Mouse (Mus musculus) small intestine, adult 10 weeks (tissue): ENCODE measurements around the gene Tas2r130. TPM values are rescaled to one million over a fixed set of nuclear protein-coding genes. Genes with fewer than 3 reads are reported as not detected.

ENCODE experiments used
- polyA plus RNA-seq: library from polyadenylated mRNA; stranded (reverse); fragments of 350-450 nt; fragmentation: Illumina TruSeq; extraction: RNeasy Lipid Tissue Mini Kit (QIAGEN cat#74804); gene quantifications from one replicate; pipeline ENCODE4 v1.2.3, GENCODE M21; 2014; ENCODE audit warnings: low replicate concordance

The Tas2r130 gene
- not detected for polyA plus RNA-seq

DNA sequence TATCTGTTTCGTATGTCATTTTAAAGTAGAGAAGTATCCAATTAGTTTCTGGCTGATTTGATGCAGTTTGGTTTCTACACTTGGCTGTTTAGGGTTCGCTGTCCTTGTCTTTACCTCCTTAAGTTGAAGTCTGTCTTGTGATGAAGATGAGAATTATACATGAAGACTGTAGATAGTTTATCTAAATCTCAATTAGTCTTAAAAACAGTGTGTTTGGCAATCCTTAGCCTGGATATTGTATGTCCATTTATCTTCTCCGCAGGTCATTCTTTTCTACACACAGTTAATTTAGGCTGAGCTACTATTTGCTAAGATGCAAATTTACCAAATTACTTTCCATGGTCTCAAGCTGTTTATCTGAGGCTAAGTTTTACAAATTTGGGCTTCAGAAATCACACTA lies at the start of gene Tas2r130:
Gene Tas2r130 (minus strand): TSS at position 101 of the 400 bp plus-strand sequence.

DNA sequence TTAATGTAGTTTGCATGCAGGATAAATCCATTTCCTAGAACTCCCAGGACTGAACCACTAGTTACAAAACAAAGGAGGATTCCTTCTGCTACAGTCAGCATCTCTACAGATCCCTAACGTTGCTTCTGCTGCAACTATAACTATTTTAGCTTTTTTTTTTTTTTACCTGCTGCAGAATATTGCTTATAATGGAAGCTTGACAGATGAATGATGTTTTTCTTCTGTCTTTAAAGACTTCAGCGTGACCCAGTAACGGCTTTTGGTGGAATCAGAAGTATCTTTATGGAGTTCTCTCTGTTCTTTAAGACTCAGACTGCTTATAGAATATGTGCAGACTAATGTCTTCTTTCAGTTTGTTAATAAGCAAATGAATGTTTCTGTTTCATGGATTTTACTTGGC lies 48.1 kb upstream of the Tas2r130 start, which contains the start of gene Tas2r106:
Gene Tas2r106 (minus strand): TSS at position 101 of the 400 bp plus-strand sequence.

DNA sequence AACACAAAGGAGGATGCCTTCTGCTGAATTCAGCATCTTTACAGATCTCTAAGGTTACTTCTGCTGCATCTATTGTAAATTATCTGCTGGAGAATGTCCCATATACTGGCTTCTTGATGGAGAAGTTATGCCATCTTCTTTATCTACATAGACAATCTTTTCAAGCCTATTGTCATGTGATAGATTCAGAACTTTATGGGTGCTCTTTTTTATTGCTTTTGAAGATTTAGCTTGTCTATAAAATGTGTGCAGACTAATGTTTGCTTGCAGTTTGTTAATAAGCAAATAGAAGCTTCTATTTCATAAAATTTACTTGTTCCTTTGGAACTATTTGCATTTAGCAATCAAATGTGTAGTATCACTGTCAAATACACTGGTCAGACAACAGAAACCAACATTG lies 29.3 kb upstream of the Tas2r130 start, which contains the start of gene Tas2r107:
Gene Tas2r107 (minus strand): TSS at position 101 of the 400 bp plus-strand sequence.

Other genes starting within 250 kb of the Tas2r130 start
- 53.6 TPM for gene Ybx3, start 242.4 kb downstream of the Tas2r130 start, polyA plus RNA-seq
- not detected for gene 5430401F13Rik, start 144.5 kb downstream of the Tas2r130 start, polyA plus RNA-seq
- gene Gm6619, start 144.5 kb downstream of the Tas2r130 start, polyA plus RNA-seq: not detected
- not detected for gene Tas2r107, start 29.2 kb upstream of the Tas2r130 start, polyA plus RNA-seq
- not detected for gene Tas2r106, start 48.0 kb upstream of the Tas2r130 start, polyA plus RNA-seq
- not detected for gene Tas2r104, start 54.8 kb upstream of the Tas2r130 start, polyA plus RNA-seq
- not detected for gene Tas2r105, start 56.6 kb upstream of the Tas2r130 start, polyA plus RNA-seq
- gene Tas2r114, start 59.2 kb upstream of the Tas2r130 start, polyA plus RNA-seq: not detected